Mouse (Mus musculus) embryonic facial prominence, embryonic 13.5 days (tissue): ENCODE results near the gene Spag6. TPM values are rescaled to one million over a fixed set of nuclear protein-coding genes. Genes with fewer than 3 reads are reported as not detected.

Experiments
- ATAC-seq: fragments of 200-750 bp; cut with Nextera tagmentation; 2 replicates; pipeline ENCODE4 v1.8.0; 2017; ENCODE audit warnings: low read depth; ENCODE audit not compliant: insufficient number of reproducible peaks, insufficient read depth, low FRiP score, low TSS enrichment
- H3K27ac ChIP-seq: fragments of 300-500 bp; sonication (generic); 2 replicates; pipeline ENCODE4 v1.5.1; 2015; ENCODE audit warnings: moderate library complexity, mild to moderate bottlenecking, inconsistent platforms
- H3K27me3 ChIP-seq: fragments of 300-500 bp; sonication (generic); 2 replicates; pipeline ENCODE4 v1.6.1; 2015; ENCODE audit warnings: mild to moderate bottlenecking, inconsistent platforms
- H3K36me3 ChIP-seq: fragments of 300-500 bp; sonication (generic); 2 replicates; pipeline ENCODE4 v1.6.1; 2015; ENCODE audit warnings: mild to moderate bottlenecking, inconsistent platforms
- H3K4me1 ChIP-seq: fragments of 300-500 bp; sonication (generic); 2 replicates; pipeline ENCODE4 v1.6.1; 2015; ENCODE audit warnings: inconsistent platforms
- H3K4me2 ChIP-seq: fragments of 300-500 bp; sonication (generic); 2 replicates; pipeline ENCODE4 v1.6.1; 2015; ENCODE audit warnings: moderate library complexity, mild to moderate bottlenecking, inconsistent platforms
- H3K4me3 ChIP-seq: fragments of 300-500 bp; sonication (generic); 2 replicates; pipeline ENCODE4 v1.5.1; 2015; ENCODE audit warnings: mild to moderate bottlenecking, inconsistent platforms
- H3K9ac ChIP-seq: fragments of 300-500 bp; sonication (generic); 2 replicates; pipeline ENCODE4 v1.6.1; 2015; ENCODE audit warnings: mild to moderate bottlenecking, inconsistent platforms
- H3K9me3 ChIP-seq: fragments of 300-500 bp; sonication (generic); 2 replicates; pipeline ENCODE4 v1.6.1; 2016; ENCODE audit warnings: inconsistent platforms
- WGBS: fragments of 180-500 bp; shearing (Covaris S2); methylation state at CpG from one replicate; pipeline ENCODE4 v1.1.7; 2015; ENCODE audit warnings: mixed read lengths; 5-methylcytosine and 5-hydroxymethylcytosine counted together
- polyA plus RNA-seq: library from polyadenylated mRNA; unstranded; fragments of >200 nt; fragmentation: Nextera tagmentation; extraction: Ambion mirVana; gene quantifications from 2 replicates; pipeline ENCODE4 v1.2.1, GENCODE M21; 2015

Gene Spag6
- polyA plus RNA-seq: 0.11 TPM in 1 of 2 replicates, not detected in the other

DNA sequence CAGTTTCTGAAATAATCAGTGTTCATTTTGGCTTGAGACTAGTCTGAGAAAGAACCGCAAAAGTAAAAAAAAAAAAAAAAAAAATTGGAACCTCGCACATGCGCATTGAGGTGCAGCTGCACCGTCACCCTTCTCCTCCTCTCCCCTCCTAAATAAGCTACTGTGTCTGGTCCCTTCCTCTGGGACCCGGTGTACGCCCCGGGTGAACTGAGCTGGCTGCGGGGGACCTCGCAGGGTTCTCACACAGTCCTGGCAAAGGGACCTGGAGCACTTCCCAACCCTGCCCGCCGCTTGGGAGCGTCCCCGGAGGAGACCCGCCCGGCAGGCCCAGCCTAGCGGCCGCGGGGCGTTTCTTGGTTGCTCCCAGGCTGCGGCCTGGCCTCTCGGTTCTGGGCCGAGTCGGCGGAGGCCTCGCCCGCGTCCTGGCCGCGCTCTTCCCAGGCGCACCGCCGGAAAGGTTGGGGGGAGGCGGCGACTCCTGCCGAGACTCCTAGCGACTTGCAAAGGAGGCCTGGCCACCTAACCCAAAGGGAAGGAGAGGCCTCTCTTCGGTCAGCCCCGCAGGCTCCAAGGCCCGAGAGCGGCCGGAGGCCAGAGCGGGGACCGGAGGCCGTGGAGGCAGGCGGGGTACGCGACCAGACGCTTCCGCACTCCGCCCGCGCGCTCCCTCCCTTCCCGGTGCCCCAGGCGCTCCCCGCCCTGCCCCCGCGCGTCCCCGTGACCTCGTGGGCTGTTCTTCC is at the start of gene Spag6:
Gene Spag6 (plus strand): TSS at position 162 of the 740 bp plus-strand sequence.
- Histone ChIP-seq H3K9ac (peak within 1 kb of the TSS; percentile 83), H3K4me2 (peak within 1 kb of the TSS; percentile 98), H3K27ac (peak within 1 kb of the TSS; percentile 51; the same call in 1 of the 2 replicates), H3K4me3 (peak within 1 kb of the TSS; percentile 68), H3K4me1 (peaks cover 27% of the 10 kb centered on the region), H3K9me3 (no peaks in the 10 kb centered on the region), H3K36me3 (no peaks in the 10 kb centered on the region), H3K27me3 (peaks cover 83% of the 10 kb centered on the region)
- ATAC-seq: 0 out of 2 replicates have a peak, but pooled peaks have one; percentile 57
- under 1% methylated on average over 58 of the region's 61 CpGs for WGBS

DNA sequence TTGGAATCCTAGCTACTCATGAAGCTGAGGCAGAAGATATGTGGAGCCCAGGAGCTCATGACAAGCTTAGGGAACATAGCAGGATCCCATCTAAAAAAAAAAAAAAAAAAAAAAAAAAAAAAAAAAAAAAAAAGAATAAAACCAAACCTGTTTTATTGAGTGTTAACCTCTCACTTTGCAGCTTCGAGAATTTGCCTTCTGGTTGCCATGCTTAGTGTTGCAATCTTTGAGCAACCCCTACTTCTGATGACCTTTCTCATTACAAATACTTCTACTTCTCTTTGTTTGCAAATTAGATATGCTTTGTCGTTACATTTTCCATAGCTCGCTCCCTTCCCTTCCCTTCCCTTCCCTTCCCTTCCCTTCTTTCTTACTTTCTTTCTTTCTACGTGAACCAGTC is 45.3 kb upstream of the Spag6 start:
- no peak for ATAC-seq
- H3K9ac ChIP-seq: no peak overlapping the region
- no peaks in the 10 kb centered on the region for H3K36me3 ChIP-seq
- H3K4me2 ChIP-seq: no peak overlapping the region
- WGBS: 85% methylated on average over 4 of the region's 4 CpGs
- H3K4me3 ChIP-seq: no peak overlapping the region
- H3K27ac ChIP-seq: no peak overlapping the region
- H3K4me1 ChIP-seq: no peaks in the 10 kb centered on the region
- H3K9me3 ChIP-seq: no peaks in the 10 kb centered on the region
- peaks cover 6% of the 10 kb centered on the region for H3K27me3 ChIP-seq

DNA sequence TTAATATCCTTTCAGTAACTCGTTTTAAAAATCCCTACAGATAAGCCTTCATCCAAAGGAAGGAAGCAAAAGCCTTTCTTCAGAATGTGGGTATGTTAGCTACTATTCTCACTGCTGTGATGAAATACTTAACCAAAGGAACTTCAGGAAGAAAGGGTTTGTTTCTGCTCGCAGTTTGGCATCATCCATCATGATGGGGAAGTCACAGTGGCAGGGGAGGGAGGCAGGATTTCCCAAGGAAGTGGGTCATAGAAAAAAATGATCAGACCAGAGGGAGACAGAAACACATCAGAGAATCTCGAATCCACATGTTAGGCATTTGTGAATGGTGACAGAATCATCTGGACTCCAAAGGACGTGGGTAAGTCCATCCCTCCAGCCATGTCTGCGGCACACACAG is 39.0 kb upstream of the Spag6 start:
- no peaks in the 10 kb centered on the region for H3K36me3 ChIP-seq
- no peaks in the 10 kb centered on the region for H3K27me3 ChIP-seq
- H3K9me3 ChIP-seq: no peaks in the 10 kb centered on the region
- 79% methylated on average over 5 of the region's 5 CpGs for WGBS
- H3K27ac ChIP-seq: no peak overlapping the region
- no peaks in the 10 kb centered on the region for H3K4me1 ChIP-seq
- ATAC-seq: no peak
- H3K4me3 ChIP-seq: no peak overlapping the region
- no peak overlapping the region for H3K9ac ChIP-seq
- H3K4me2 ChIP-seq: no peak overlapping the region

DNA sequence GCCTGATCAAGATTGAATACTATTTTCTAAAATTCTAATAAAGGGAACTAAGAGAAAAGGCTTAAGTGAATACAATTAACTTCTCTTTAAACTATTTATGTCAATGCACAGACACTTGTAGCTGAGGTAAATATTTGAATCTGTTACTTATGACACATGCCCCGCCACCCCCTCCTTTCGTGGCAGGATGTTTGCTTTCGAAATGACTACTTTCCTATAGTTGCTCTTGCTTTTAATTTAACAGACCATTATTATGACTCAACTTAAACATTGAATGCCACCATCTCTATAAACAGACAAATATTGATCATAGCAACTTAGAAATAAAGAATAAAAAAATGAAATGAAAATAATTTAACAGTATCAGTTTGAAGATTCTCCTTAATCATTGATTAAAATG is 29.8 kb upstream of the Spag6 start:
- Histone ChIP-seq H3K4me3 (no peak overlapping the region), H3K27me3 (no peaks in the 10 kb centered on the region; the same call in 1 of the 2 replicates), H3K27ac (no peak overlapping the region), H3K36me3 (no peaks in the 10 kb centered on the region), H3K4me2 (no peak overlapping the region), H3K4me1 (no peaks in the 10 kb centered on the region), H3K9ac (no peak overlapping the region), H3K9me3 (no peaks in the 10 kb centered on the region)
- ATAC-seq: no peak
- 91% methylated on average over 3 of the region's 3 CpGs for WGBS

DNA sequence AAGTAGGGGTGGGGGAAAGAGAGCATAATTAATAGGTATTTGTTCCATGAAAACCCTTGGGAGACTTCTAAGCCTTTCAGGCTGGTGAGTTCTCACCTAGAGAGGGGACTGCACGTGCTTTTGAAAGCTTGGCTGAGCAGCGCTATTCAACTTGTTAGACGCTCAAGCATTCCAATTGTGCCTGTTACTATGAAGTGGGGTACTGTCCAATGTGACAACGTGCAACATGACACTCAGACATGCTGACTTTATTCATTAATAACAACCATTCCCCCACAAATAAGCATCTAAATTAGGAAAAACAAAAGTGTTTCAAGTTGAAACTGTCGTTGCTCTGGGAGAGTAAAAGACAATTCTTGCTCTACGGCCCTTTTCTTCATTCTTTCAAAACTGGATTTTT is 22.8 kb upstream of the Spag6 start:
- Histone ChIP-seq H3K4me1 (peaks cover 10% of the 10 kb centered on the region), H3K9ac (no peak overlapping the region), H3K4me3 (no peak overlapping the region), H3K9me3 (no peaks in the 10 kb centered on the region), H3K36me3 (no peaks in the 10 kb centered on the region), H3K4me2 (no peak overlapping the region), H3K27ac (no peak overlapping the region), H3K27me3 (peaks cover 7% of the 10 kb centered on the region; the same call in 1 of the 2 replicates)
- ATAC-seq: no peak
- WGBS: 16% methylated on average over 6 of the region's 6 CpGs

DNA sequence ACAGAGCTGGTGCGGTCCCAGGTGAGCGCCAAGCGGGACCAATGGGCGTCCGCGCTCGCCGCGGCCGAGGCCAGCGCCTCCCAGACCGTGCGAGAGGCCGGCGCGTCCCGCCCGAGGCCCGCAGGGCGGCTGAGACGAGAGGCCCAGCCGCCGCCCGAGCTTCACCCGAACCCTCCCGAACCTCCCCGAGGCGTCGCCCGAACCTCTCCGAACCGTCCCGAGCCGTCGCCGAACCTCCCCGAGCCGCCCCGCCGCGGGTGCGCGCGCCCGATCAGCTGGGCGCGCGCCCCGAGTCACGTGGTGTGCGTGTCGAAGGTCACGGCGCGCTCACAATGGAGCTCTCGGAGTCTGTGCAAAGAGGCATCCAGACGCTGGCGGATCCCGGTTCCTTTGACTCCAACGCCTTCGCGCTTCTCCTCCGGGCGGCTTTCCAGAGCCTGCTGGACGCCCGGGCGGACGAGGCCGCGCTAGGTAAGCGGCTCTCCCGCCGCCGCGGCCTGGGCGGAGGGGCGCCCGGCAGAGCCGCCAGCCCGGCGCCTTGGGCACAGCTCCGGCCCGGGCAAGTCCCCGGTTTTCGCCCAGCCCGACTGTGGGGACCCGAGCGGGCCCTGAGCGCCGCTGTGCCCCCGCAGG is 21.6 kb upstream of the Spag6 start, which contains the start of gene Commd3:
Gene Commd3 (plus strand): TSS at position 252 of the 633 bp plus-strand sequence.
- no peaks in the 10 kb centered on the region for H3K36me3 ChIP-seq
- peaks cover 7% of the 10 kb centered on the region; the same call in 1 of the 2 replicates for H3K27me3 ChIP-seq
- H3K27ac ChIP-seq: peak within 1 kb of the TSS; percentile 95
- ATAC-seq: peak; percentile 88
- H3K4me2 ChIP-seq: peak within 1 kb of the TSS; percentile 75
- H3K4me1 ChIP-seq: peaks cover 11% of the 10 kb centered on the region
- WGBS: under 1% methylated on average over 91 of the region's 91 CpGs
- peak within 1 kb of the TSS; percentile 96 for H3K9ac ChIP-seq
- H3K4me3 ChIP-seq: peak within 1 kb of the TSS; percentile 93
- H3K9me3 ChIP-seq: no peaks in the 10 kb centered on the region

DNA sequence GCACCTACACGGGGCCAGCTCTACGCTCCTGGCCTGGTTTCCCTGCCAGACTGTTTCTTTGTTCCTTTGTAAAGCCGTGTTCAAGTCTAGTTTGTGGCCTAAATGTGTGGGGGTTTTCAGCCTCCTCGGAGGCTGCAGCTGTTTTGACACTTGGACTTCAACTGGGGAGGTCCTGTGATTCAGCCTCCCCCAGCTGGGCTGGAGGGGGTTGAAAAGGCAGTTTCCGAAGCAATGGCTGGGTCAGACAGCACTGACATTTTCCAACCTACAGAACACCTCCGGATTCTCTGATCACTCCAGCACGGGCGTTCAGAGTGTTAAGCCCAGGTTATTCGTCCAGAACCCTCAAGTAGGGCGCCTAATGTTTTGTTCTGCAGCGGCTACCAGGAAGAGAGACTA is 21.1 kb upstream of the Spag6 start:
- Histone ChIP-seq H3K36me3 (no peaks in the 10 kb centered on the region), H3K4me1 (peaks cover 11% of the 10 kb centered on the region), H3K4me2 (peak overlapping the region; percentile 75), H3K9me3 (no peaks in the 10 kb centered on the region), H3K9ac (peak overlapping the region; percentile 96), H3K27ac (peak overlapping the region; percentile 95), H3K27me3 (peaks cover 7% of the 10 kb centered on the region; the same call in 1 of the 2 replicates), H3K4me3 (peak overlapping the region; percentile 93)
- ATAC-seq: no peak
- WGBS: under 1% methylated on average over 11 of the region's 11 CpGs

DNA sequence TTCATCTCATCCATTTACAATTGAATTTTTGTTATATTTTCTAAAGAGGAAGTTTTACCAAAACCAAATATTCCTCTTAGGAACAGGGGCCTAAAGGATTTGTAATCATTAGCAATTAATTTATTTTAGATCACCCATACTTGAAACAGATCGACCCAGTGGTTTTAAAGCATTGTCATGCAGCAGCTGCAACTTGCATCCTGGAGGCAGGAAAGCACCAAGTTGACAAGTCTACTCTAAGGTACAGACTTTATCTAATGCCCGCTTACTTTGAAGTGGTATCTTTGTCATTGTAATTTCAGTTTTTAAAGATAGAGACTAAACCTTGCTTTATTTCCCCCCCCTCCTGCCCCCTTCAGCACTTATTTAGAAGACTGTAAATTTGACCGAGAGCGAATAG is 20.1 kb upstream of the Spag6 start:
- no peak overlapping the region for H3K4me3 ChIP-seq
- 38% methylated on average over 4 of the region's 4 CpGs for WGBS

DNA sequence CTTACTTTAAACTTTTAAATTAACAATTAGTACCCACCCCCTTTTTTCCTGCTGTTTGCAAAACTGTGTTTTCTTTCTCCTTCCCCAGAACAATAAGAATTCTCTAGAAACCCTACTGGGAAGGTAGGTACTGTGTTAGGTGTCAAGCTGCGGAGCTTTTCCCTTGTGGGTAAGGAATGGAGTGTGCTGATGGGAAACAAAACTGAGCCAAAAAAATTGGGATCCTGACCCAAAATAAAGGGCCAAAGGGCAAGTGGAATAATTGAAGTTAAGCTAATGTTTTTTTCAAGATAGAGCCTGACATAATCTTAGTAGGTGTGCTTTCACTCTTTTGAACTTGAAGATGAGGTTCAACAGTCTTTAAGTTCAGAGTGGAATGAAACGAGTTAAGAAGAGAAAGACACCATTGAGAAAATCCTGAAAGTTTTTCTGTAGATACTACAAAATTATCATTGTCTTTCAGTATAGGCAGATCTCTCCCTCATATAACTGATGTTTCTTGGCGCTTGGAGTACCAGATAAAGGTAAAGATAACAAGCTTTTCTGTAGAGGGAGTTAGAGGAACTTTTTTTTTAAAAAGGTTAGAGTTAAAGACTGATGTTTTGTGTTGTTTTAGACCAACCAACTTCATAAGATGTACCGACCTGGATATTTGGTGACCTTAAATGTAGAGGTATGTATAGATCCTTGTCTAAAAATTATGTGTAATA is 19.5 kb upstream of the Spag6 start:
- Histone ChIP-seq H3K27ac (no peak overlapping the region), H3K9ac (no peak overlapping the region), H3K36me3 (no peaks in the 10 kb centered on the region), H3K4me2 (peak overlapping the region; percentile 75), H3K27me3 (peaks cover 15% of the 10 kb centered on the region), H3K4me3 (no peak overlapping the region), H3K4me1 (peaks cover 19% of the 10 kb centered on the region), H3K9me3 (no peaks in the 10 kb centered on the region)
- WGBS: 54% methylated on average over 4 of the region's 4 CpGs
- no peak for ATAC-seq

More for the DNA sequence above, 20.1 kb upstream of the Spag6 start:
- Histone ChIP-seq H3K4me2 (peak overlapping the region; percentile 75), H3K36me3 (no peaks in the 10 kb centered on the region), H3K27ac (no peak overlapping the region), H3K27me3 (peaks cover 10% of the 10 kb centered on the region; the same call in 1 of the 2 replicates), H3K9ac (no peak overlapping the region), H3K4me1 (peaks cover 19% of the 10 kb centered on the region), H3K9me3 (no peaks in the 10 kb centered on the region)
- ATAC-seq: no peak

DNA sequence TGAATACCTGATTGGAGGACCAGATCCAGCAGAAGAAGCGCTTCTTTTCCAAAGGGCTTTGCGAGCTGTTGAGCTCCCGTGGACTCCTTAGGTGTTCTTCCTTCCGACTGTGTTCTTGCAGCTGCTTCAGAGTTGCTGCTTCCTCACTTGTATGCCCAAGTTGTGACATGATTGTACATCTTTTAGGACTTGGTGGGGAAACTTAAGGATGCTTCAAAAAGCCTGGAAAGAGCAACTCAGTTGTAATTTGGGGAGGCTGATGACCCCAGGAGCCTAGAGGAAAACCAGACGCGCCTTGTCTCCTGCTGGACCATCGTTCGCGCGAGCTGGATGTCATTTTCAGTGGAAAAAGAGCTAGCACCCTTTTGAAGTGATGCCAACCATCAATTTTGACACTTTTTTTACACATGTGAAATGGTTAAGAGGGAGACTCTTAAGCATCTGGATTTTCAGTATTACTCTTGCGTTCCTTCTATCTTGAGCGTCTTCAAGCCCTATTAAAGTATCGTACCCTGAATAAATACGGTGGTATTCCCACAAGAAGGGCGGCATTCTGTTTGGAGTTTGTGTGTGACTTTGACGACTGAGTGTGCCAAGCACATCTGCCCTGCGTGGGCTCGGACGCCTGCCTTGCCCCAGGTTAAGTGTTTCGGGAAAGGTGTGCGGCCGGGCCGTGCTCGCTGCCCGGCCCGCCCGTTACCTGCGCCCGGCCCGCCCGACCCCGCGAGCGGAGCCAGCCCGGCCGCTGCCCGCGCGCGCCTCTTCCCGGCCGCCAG is 18.0 kb upstream of the Spag6 start:
- Histone ChIP-seq H3K36me3 (no peaks in the 10 kb centered on the region), H3K4me1 (peaks cover 28% of the 10 kb centered on the region), H3K4me2 (peak overlapping the region; percentile 83), H3K9ac (peak overlapping the region; percentile 91), H3K27ac (peak overlapping the region; percentile 91), H3K4me3 (peak overlapping the region; percentile 77), H3K9me3 (no peaks in the 10 kb centered on the region), H3K27me3 (peaks cover 27% of the 10 kb centered on the region)
- WGBS: 8% methylated on average over 42 of the region's 42 CpGs
- ATAC-seq: no peak

DNA sequence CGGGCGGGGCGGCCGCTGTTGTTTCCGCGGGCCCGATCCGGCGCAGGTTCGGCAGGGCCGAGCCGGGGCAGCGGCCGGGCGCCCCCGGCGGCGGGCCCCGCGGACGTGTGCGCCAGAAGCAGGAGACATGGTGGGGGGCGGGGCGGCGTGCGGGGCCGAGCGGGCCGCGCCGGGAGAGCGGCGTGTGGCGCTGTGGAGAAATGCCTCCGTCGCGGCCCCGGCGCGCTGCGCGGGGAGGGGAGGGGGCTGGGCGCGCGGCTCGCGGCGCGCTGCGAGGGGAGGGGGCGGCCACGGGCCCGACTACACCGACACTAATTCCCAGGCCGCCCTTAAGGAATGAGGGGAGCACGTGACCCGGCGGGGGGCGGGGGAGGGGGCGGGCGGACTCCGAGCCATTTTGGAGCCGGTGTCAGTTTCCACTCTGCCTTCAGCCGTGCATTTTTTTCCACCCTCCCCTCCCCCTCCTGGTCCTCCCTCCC is 17.3 kb upstream of the Spag6 start:
- Histone ChIP-seq H3K27ac (peak overlapping the region; percentile 91), H3K9me3 (no peaks in the 10 kb centered on the region), H3K9ac (peak overlapping the region; percentile 91), H3K27me3 (peaks cover 27% of the 10 kb centered on the region), H3K36me3 (no peaks in the 10 kb centered on the region), H3K4me2 (peak overlapping the region; percentile 83), H3K4me1 (peaks cover 32% of the 10 kb centered on the region), H3K4me3 (peak overlapping the region; percentile 77)
- ATAC-seq: peak; percentile 82
- WGBS: 0% methylated on average over 29 of the region's 64 CpGs
